Mouse (Mus musculus) heart, embryonic 13.5 days (tissue): ENCODE measurements around the gene Nemp1. TPM values are rescaled to one million over a fixed set of nuclear protein-coding genes. Genes with fewer than 3 reads are reported as not detected.
A peak's percentile ranks its signal among the peaks of the same experiment; 100 is the strongest.

Experiments
- ATAC-seq: fragments of 200-750 bp; cut with Nextera tagmentation; 2 replicates; pipeline ENCODE4 v1.8.0; 2017; ENCODE audit warnings: moderate TSS enrichment; ENCODE audit not compliant: insufficient number of reproducible peaks, low FRiP score, low TSS enrichment; ENCODE audit errors: extremely low read depth
- H3K27ac ChIP-seq: fragments of 300-500 bp; sonication (generic); replicated peaks from 2 replicates; pipeline ENCODE4 v1.5.1; 2015; ENCODE audit warnings: moderate library complexity, mild to moderate bottlenecking, inconsistent platforms
- H3K27me3 ChIP-seq: fragments of 300-500 bp; sonication (generic); replicated peaks from 2 replicates; pipeline ENCODE4 v1.6.1; 2015; ENCODE audit warnings: mild to moderate bottlenecking, inconsistent platforms
- H3K36me3 ChIP-seq: fragments of 300-500 bp; sonication (generic); 2 replicates; pipeline ENCODE4 v1.6.1; 2015; ENCODE audit warnings: mild to moderate bottlenecking, inconsistent platforms
- H3K4me1 ChIP-seq: fragments of 300-500 bp; sonication (generic); 2 replicates; pipeline ENCODE4 v1.6.1; 2015; ENCODE audit warnings: inconsistent platforms
- H3K4me2 ChIP-seq: fragments of 300-500 bp; sonication (generic); 2 replicates; pipeline ENCODE4 v1.6.1; 2015; ENCODE audit warnings: inconsistent platforms, mild to moderate bottlenecking, moderate library complexity
- H3K4me3 ChIP-seq: fragments of 300-500 bp; sonication (generic); 2 replicates; pipeline ENCODE4 v1.5.1; 2015; ENCODE audit warnings: moderate library complexity, mild to moderate bottlenecking, inconsistent platforms
- H3K9ac ChIP-seq: fragments of 300-500 bp; sonication (generic); 2 replicates; pipeline ENCODE4 v1.6.1; 2015; ENCODE audit warnings: inconsistent platforms, mild to moderate bottlenecking, moderate library complexity
- H3K9me3 ChIP-seq: fragments of 300-500 bp; sonication (generic); 2 replicates; pipeline ENCODE4 v1.6.1; 2016; ENCODE audit warnings: inconsistent platforms
- WGBS: fragments of 180-500 bp; shearing (Covaris S2); methylation state at CpG from one replicate; pipeline ENCODE4 v1.1.7; 2015; ENCODE audit warnings: mixed read lengths; 5-methylcytosine and 5-hydroxymethylcytosine counted together
- polyA plus RNA-seq: library from polyadenylated mRNA; unstranded; fragments of >200 nt; fragmentation: Nextera tagmentation; extraction: Ambion mirVana; gene quantifications from 2 replicates; pipeline ENCODE4 v1.2.1, GENCODE M21; 2015

Gene Nemp1
- polyA plus RNA-seq, 1 experiment from 2014 or later = 7.1 TPM

DNA sequence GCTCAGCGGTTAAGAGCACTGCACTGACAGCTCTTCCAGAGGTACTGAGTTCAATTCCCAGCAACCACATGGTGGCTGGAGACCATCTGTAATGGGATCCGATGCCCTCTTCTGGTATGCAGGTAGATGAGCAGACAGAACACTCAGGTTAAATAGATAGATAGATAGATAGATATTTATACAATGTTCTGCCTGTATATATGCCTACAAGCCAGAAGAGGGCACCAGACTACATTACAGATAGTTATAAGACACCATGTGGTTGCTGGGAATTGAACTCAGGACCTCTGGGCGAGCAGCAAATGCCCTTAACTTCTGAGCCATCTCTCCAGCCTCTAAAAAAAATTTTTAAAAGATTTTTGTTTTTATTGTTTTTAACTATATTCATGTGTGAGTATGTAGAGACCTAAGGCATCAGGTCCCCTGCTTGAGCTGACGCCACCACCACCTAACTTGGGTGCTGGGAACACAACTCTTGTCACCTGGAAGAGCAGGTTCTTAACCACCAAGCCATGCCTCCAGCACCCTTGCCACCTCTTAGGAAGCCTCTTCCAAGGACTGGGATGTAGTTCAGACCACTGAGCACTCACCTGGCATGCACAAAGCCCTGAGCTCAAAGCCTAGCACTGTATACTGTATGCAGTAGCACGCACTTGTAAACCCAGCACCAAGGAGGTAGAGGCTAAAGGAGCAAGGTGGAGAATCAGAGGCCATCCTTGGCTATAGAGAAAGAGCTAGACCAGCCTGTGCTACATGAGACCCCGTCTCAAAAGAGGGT, 43.1 kb upstream of the Nemp1 start:
- Histone ChIP-seq H3K36me3 (no peaks in the 10 kb centered on the region), H3K27me3 (0 out of 2 replicates have a peak, but pooled peaks cover under 1% of the 10 kb centered on the region), H3K9me3 (peaks cover 15% of the 10 kb centered on the region), H3K4me3 (no peak overlapping the region), H3K27ac (no peak overlapping the region), H3K9ac (no peak overlapping the region), H3K4me2 (no peak overlapping the region), H3K4me1 (peaks cover 24% of the 10 kb centered on the region)
- WGBS = 86% methylated on average over 6 of the region's 6 CpGs
- ATAC-seq = no peak

DNA sequence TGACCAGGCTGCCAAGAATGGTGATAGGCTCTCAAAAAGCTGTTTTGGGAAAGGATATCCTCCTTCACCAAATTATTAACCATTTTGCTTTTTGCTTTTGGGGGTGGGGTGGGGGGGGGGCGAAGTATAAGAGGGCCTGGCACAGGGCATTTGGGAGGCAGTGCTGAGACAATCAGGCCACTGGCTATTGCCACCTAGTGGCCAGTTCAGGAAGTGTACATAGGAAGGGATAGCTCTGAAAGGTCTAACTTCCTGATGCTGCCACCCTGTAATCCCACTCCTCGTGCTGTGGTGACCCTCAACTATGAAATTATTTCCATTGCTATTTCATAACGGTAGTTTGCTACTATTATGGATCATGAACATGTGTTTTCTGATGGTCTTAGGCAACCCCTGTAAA, 40.3 kb upstream of the Nemp1 start:
- H3K4me1 ChIP-seq = peaks cover 4% of the 10 kb centered on the region
- ATAC-seq = no peak
- no peak overlapping the region for H3K4me2 ChIP-seq
- H3K27me3 ChIP-seq = no peaks in the 10 kb centered on the region
- peaks cover 15% of the 10 kb centered on the region for H3K9me3 ChIP-seq
- WGBS = 82% methylated on average over 3 of the region's 3 CpGs
- H3K9ac ChIP-seq = no peak overlapping the region
- no peak overlapping the region for H3K27ac ChIP-seq
- no peak overlapping the region for H3K4me3 ChIP-seq
- H3K36me3 ChIP-seq = no peaks in the 10 kb centered on the region

DNA sequence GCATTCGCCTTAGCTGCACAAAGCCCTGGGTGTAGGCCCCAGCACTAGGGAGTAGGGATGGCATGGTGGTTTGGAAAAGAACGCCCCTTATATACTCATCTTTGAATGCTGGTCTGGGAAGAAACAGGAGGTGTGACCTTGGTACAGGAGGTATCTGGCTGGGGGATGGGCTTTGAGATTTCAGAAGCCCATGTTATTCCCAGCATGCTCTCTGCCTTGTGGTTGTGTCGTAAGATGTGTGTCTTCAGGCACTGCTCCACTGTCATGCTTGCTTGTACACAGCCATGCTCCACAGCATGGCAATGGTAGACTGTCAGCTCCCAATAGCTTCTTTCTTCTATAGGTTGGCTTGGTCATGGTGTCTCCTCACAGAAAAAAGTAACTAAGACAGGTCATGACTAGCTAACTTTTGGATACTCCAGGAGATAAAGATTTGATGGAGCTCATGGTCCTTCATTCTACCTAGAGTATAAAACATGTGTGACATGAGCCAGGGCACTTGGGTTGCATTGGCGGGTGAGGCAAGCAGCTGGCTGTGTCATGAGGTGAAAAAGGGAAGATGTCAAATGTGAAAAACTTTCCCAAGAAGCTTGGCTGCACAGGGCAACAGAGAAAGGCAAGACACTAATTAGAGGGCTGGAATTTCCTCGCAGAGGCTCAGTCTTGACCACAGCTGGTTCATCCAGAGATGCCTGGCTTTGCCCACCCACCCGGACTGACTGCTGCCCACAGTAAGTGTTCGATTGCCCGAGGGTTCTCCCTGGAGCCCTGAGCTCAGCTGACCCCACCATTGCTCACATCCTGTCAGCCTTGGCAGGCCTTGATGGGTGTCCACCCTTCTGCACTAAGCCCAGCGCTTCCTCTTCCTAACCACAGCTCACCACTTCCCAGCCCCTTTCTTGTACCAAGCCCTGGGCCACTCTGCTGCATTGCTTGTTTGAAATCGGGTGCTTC, 35.2 kb upstream of the Nemp1 start:
- Histone ChIP-seq H3K9me3 (peaks cover 6% of the 10 kb centered on the region), H3K36me3 (no peaks in the 10 kb centered on the region), H3K9ac (no peak overlapping the region), H3K27ac (no peak overlapping the region), H3K4me2 (no peak overlapping the region), H3K4me1 (0 out of 2 replicates have a peak, but pooled peaks cover under 1% of the 10 kb centered on the region), H3K4me3 (no peak overlapping the region), H3K27me3 (no peaks in the 10 kb centered on the region)
- 73% methylated on average over 10 of the region's 10 CpGs for WGBS
- no peak for ATAC-seq

DNA sequence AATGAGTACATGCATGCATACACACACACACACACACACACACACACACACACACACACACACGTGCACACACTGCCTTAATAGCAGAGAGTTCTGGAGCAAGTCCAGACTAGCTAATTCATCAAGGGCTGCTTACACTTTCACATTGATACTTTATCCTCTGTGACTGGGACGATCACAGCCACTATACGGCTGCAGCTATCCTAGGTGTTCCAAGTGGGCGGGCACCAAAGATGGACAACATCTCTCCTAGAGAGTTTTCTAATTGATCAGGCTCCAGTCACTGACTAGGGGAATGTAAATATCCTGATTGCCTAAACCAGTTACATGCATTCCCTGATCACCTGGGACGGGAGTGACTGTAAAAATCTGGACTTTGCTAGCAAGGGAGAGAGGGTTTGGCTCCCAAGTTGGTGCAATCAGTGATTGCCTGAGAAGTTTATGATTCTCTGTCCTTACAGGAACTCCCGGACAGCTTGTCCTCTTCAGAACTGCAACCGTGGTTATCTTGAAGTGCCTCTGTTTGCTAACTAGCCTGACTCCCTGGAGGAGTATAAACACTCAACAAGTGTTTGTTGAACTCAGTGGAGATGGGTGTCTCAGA, 33.9 kb upstream of the Nemp1 start:
- H3K9ac ChIP-seq = no peak overlapping the region
- H3K27ac ChIP-seq = no peak overlapping the region
- H3K9me3 ChIP-seq = no peaks in the 10 kb centered on the region
- ATAC-seq = no peak
- H3K27me3 ChIP-seq = no peaks in the 10 kb centered on the region
- no peak overlapping the region for H3K4me3 ChIP-seq
- H3K36me3 ChIP-seq = no peaks in the 10 kb centered on the region
- no peak overlapping the region for H3K4me2 ChIP-seq
- WGBS = 48% methylated on average over 7 of the region's 7 CpGs
- 0 out of 2 replicates have a peak, but pooled peaks cover 5% of the 10 kb centered on the region for H3K4me1 ChIP-seq

DNA sequence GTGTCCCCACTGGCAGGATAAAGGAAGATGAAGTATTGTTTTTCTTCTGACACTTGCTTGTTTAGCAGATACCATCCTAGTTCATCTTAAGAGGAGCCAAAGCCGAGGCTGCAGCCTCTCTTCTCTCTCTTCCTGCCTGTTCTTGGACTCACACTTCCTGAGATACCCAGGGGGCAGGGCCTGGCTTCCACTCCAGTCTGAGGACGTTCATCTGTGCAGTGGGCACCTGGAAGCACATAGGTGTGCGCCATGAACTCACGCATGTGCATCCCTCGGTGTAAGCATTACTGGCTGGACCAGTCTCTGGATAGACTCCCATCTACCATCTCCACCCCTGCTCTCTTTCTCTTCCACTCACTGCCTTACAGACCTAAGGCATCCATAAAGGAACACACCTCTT, 26.3 kb upstream of the Nemp1 start:
- Histone ChIP-seq H3K9ac (no peak overlapping the region), H3K4me3 (no peak overlapping the region), H3K27ac (no peak overlapping the region), H3K27me3 (no peaks in the 10 kb centered on the region), H3K4me1 (peaks cover 29% of the 10 kb centered on the region), H3K9me3 (no peaks in the 10 kb centered on the region), H3K36me3 (no peaks in the 10 kb centered on the region), H3K4me2 (no peak overlapping the region)
- ATAC-seq = no peak
- 59% methylated on average over 5 of the region's 5 CpGs for WGBS

DNA sequence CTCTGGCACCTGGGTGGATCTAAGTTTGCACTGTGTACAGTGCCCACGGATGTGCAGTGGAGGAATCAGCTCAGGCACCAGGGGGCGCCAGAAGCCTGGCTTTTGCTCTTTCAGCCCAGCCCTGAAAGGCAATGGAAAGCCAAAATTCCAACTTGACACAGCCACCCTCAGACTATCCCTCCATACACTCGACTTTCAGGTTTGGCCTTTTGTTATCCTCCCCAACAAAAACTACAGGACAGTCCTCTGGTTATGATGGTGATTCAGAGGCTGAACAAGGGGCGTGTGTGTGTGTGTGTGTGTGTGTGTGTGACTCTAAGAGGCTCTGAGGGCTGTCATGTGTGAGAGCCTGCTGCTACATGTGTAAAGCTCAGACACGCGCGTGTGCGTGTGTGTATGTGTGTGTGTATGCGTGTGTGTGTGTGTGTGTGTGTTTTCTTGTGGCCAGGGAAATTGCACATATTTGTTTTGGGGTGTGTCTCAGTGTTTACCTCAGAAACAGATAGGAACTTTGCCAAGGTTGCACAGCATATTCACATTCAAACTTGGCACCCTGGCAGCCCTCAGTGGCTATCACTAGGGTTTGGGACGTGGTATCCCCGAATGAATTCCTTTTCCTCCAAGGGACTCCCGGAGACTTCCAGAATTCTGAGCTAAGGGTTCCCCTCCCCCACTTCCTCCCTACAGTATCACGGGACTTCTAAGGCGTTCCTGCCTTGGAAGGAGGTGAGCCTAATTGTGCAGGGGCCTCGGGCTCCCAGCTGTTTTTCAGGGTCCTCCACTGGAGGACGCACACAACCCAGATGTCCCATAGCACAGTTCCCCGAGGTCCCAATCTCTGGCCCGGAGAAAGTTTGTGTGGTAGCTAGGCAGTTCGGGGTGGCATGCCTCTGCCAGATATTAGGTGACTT, 24.6 kb upstream of the Nemp1 start:
- WGBS = 7% methylated on average over 19 of the region's 19 CpGs
- ATAC-seq = peak; percentile 47; the same call in 1 of the 2 replicates

DNA sequence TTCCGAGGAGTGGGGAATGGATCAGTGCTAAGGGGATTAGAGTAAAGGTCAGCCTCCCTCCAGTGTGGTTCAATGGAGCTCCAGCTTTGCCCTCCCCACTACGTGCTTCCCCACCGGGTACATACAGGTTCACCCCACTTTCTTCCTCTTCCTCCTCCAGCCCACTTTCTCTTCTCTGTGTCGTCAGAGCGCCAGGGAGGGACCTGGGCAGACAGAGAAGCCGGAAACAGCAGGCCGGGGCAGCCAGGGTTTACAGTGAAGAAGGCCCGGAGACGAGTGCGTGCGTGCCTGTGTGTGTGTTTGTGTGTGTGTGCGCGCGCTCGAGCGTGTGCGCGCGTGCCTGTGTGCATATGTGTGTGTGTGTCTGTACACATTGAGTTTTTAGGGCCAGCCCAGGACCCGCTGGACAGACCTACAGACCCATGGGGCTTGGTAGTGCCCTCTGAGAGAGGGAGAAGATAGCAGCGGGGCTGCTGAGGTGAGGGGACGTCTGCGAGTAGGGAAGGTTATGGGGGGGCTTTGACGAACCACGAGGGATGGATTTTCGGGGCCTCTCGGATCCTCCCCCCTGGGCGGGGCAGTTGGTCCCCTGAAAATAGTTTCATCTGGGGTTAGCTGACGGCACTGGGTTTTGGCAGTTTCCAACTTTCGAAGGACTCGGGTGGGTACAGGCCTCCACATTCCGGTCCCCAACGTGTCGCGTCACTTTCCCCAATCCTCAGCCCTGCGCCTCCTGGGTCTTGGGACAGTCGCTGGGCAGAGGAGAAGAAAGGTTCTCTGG, 23.7 kb upstream of the Nemp1 start, which contains the start of gene Stat6:
TSS of gene Stat6 (plus strand) at position 215 of the 781 bp plus-strand sequence.
- Histone ChIP-seq H3K9me3 (no peaks in the 10 kb centered on the region), H3K4me1 (peaks cover 23% of the 10 kb centered on the region), H3K4me3 (peak within 1 kb of the TSS; percentile 62), H3K27me3 (no peaks in the 10 kb centered on the region), H3K4me2 (peak within 1 kb of the TSS; percentile 92), H3K27ac (peak within 1 kb of the TSS; percentile 96), H3K9ac (peak within 1 kb of the TSS; percentile 91), H3K36me3 (peaks cover 13% of the 10 kb centered on the region)
- peak; percentile 62 for ATAC-seq
- WGBS = under 1% methylated on average over 37 of the region's 37 CpGs

More for the DNA sequence above, 24.6 kb upstream of the Nemp1 start:
- Histone ChIP-seq H3K27ac (peak overlapping the region; percentile 96), H3K36me3 (peaks cover 4% of the 10 kb centered on the region), H3K9ac (peak overlapping the region; percentile 91), H3K9me3 (no peaks in the 10 kb centered on the region), H3K27me3 (no peaks in the 10 kb centered on the region), H3K4me2 (peak overlapping the region; percentile 92), H3K4me1 (peaks cover 24% of the 10 kb centered on the region), H3K4me3 (peak overlapping the region; percentile 62)

DNA sequence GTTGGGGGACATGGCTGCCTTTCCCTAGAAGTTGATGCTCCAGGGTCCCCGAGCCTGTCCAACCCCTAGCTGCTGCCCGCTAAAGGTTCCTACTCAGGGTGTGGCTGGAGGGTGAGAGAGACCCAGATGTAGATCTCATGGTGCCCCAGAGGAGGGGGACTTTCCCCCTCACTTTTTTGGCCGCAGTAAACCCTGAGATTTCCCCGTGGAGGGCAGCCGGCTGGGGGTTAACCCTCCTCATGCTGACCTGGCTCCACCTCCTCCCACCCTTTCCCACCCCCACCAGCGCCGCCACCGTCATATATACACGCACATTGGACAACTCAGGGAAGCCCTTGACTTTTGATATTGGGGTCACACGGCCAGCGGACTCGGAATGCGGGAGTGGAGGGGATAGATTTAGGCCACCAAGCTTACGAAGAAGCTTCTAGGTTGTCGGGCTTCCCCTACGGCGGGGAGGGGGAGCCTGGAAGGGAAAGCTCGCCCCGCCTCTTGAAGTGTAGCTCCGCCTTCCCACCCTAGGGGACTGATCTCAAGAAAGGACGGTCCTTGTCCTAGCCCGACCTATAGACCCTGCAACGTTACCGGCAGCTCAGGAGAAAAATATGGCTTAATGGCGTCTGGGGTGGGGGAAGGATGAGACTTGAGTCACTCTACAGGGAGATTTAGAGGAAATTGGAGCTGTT, 23.0 kb upstream of the Nemp1 start:
- Histone ChIP-seq H3K4me2 (peak overlapping the region; percentile 92), H3K9ac (peak overlapping the region; percentile 91), H3K36me3 (peaks cover 20% of the 10 kb centered on the region), H3K4me1 (peaks cover 23% of the 10 kb centered on the region), H3K4me3 (peak overlapping the region; percentile 62), H3K9me3 (no peaks in the 10 kb centered on the region), H3K27me3 (no peaks in the 10 kb centered on the region), H3K27ac (peak overlapping the region; percentile 96)
- ATAC-seq = peak; percentile 32; the same call in 1 of the 2 replicates
- WGBS = under 1% methylated on average over 25 of the region's 25 CpGs

DNA sequence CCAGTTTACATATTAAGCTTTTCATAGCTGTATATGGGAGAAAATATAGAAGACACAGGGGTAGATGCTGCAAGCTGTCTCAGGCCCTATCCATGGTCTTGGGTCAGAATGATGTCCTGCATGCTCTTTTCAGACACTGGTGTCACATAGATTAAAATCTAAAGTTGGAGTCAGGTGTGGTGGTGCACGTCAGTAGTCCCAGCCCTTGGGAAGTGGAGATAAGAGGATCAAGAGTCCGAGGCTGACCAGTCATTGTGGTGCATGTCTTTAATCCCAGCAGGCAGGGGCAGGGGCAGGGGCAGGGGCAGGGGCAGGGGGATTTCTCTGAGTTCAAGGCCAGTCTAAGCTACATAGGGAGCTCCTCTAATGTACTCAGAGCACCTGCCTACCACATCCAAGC, 20.9 kb upstream of the Nemp1 start:
- no peaks in the 10 kb centered on the region for H3K27me3 ChIP-seq
- H3K9ac ChIP-seq = no peak overlapping the region
- 44% methylated on average over 2 of the region's 2 CpGs for WGBS
- no peak overlapping the region for H3K27ac ChIP-seq
- H3K4me1 ChIP-seq = peaks cover 23% of the 10 kb centered on the region
- peaks cover 38% of the 10 kb centered on the region for H3K36me3 ChIP-seq
- no peaks in the 10 kb centered on the region for H3K9me3 ChIP-seq
- H3K4me2 ChIP-seq = no peak overlapping the region
- ATAC-seq = no peak
- H3K4me3 ChIP-seq = no peak overlapping the region
